Mouse (Mus musculus): ENCODE measurements around the gene Sergef. TPM values are rescaled to one million over a fixed set of nuclear protein-coding genes. Genes with fewer than 3 reads are reported as not detected.

The Sergef gene
- polyA plus RNA-seq, 1 experiment from 2014 or later: 12.7 TPM

DNA sequence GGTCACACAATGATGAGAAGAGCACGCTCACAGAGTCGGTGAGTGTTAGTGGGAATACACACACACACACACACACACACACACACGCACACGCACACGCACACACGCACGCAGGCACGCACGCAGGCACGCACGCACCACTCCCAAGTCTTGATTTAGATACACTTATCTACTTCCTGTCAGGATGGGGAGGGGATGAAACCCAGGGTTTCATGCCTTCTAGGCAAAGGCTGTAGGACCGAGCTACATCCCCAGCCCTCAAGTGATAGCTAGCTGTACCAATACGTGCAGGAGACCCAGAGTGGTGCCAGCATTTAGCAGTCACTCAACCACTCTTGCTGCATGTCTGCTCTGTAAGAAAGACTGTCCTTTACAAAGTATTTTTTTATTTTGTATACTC, 137.0 kb downstream of the Sergef start:
- H3K4me1 ChIP-seq: peaks cover 13% of the 10 kb centered on the region
- no peak for DNase-seq (ENCODE audit: low spot score)
- no peaks in the 10 kb centered on the region for H3K27me3 ChIP-seq (replicated peaks; ENCODE audit: low read depth, poor library complexity, severe bottlenecking)
- H3K9me3 ChIP-seq: no peaks in the 10 kb centered on the region
- no peaks in the 10 kb centered on the region for H3K36me3 ChIP-seq (replicated peaks)
- 87% methylated on average over 13 of the region's 13 CpGs for WGBS
- no peak overlapping the region for H3K27ac ChIP-seq (replicated peaks)
- H3K4me3 ChIP-seq: no peak overlapping the region

DNA sequence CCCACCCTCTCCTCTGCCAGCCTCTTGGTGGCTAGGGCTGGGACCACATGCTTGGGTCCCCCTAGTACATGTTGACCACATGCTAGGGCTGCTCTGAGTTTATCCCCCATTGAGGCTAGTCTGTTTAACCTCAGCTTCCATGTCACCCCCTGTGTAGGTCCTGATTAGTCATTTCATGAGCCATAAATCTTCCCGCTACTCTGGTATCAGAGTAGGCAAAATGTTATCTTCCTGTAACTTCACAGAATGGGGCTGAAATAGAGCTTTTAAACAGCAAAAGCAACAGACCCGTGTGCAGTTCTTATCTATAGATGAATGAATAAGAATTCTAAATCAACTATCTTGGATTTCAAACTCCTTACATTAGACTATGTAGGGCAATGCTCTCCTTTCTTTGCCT, 138.1 kb downstream of the Sergef start:
- no peak for DNase-seq (ENCODE audit: low spot score)
- H3K27ac ChIP-seq (replicated peaks): no peak overlapping the region
- no peak overlapping the region for H3K4me3 ChIP-seq
- H3K36me3 ChIP-seq (replicated peaks): no peaks in the 10 kb centered on the region
- H3K9me3 ChIP-seq: no peaks in the 10 kb centered on the region
- peaks cover 13% of the 10 kb centered on the region for H3K4me1 ChIP-seq
- 96% methylated on average over 2 of the region's 2 CpGs for WGBS
- no peaks in the 10 kb centered on the region for H3K27me3 ChIP-seq (replicated peaks; ENCODE audit: low read depth, poor library complexity, severe bottlenecking)

DNA sequence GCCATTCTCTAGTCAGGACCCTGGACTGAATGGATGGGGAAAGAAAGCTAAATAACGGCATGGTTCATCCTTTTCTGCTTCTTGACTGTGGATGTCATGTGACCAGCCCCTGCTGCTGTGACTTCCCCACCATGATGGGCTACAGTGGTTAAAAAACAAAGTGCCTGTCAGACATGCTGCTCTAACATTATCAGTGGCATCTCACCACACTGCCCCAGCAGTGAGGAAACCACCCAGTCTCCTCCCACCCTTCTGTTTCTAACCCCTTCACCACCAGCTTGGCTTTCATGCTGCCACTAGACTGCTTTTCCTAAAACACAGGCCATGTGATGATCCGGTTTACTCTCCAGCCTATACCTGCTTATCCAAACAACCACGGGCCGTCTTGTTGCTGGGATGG, 140.0 kb downstream of the Sergef start:
- WGBS: 94% methylated on average over 4 of the region's 4 CpGs
- no peak overlapping the region for H3K27ac ChIP-seq (replicated peaks)
- no peak for DNase-seq (ENCODE audit: low spot score)
- no peaks in the 10 kb centered on the region for H3K9me3 ChIP-seq
- H3K36me3 ChIP-seq (replicated peaks): no peaks in the 10 kb centered on the region
- H3K4me1 ChIP-seq: peaks cover 21% of the 10 kb centered on the region
- H3K27me3 ChIP-seq (replicated peaks; ENCODE audit: low read depth, poor library complexity, severe bottlenecking): no peaks in the 10 kb centered on the region
- H3K4me3 ChIP-seq: no peak overlapping the region

DNA sequence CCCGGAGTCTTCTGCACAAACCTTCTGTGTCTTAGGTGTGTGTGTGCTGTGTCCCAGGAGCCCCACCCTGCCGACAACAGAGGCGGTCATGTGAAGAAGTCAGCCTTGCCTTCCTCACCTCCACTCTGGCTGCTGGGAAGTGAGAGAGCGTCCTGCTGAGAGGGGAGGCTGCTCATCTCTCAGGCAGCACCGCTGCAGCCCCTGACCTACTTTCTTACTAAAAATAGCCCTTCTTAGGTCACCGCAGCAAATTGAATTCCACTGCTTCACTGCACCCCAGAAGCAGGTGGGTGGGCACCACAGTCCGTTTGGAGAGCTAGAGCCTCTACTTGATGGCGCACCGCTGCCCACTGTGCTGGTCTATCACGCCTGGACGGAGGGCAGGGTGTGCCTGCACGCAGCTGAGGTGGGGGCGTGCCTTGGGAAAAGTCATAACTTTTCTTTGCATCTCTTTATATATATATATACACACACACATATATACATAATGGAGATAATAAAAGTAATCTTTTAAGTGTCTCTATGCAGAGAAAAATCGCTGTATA, 147.4 kb downstream of the Sergef start:
- Histone ChIP-seq H3K36me3 (replicated peaks) (no peaks in the 10 kb centered on the region), H3K4me1 (peaks cover 8% of the 10 kb centered on the region; the same call in 1 of the 2 replicates), H3K4me3 (no peak overlapping the region), H3K27me3 (replicated peaks; ENCODE audit: low read depth, poor library complexity, severe bottlenecking) (no peaks in the 10 kb centered on the region), H3K9me3 (no peaks in the 10 kb centered on the region), H3K27ac (replicated peaks) (no peak overlapping the region)
- 68% methylated on average over 14 of the region's 14 CpGs for WGBS
- no peak for DNase-seq (ENCODE audit: low spot score)

DNA sequence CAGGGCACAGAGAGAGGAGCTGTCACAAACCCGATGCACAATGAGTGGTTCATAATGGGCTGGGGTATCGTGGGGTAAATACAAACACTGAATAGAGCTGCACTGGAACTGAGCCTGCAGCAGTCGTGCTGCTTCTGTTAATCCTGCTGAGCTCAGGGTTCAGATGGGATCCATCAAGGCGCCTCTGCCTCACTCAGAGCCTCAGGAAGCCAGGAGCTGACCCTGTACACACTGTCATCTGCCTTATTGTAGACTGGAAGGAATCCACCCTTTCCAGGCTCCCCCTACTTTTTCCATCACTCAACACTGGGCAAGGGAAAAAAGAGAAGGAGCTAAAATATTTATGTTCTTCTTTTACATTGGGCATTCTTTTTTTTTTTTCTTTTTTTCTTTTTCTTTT, 152.3 kb downstream of the Sergef start:
- H3K9me3 ChIP-seq: no peaks in the 10 kb centered on the region
- 53% methylated on average over 4 of the region's 4 CpGs for WGBS
- DNase-seq (ENCODE audit: low spot score): no peak
- H3K36me3 ChIP-seq (replicated peaks): no peaks in the 10 kb centered on the region
- H3K4me3 ChIP-seq: no peak overlapping the region
- peaks cover 10% of the 10 kb centered on the region for H3K4me1 ChIP-seq
- H3K27ac ChIP-seq (replicated peaks): no peak overlapping the region
- H3K27me3 ChIP-seq (replicated peaks; ENCODE audit: low read depth, poor library complexity, severe bottlenecking): no peaks in the 10 kb centered on the region

DNA sequence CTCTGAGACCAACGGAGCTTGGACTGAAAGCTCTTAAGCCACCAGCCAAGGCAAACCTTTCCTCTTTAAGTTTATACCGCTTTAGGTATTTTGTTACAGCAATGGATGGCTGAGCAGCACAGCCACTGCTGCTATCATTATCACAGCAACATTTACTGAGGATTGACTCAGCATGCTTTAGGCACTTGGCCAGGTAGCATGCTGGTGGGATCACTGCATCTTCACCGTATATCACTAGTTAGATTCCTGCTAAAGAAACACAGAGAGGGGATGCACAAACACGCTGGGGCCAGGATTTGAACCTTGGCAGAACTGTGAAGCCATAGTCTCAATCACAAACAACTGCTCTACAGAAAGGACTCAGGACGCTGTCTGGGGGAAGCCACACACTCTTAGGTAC, 152.8 kb downstream of the Sergef start:
- 89% methylated on average over 5 of the region's 5 CpGs for WGBS
- Histone ChIP-seq H3K27me3 (replicated peaks; ENCODE audit: low read depth, poor library complexity, severe bottlenecking) (no peaks in the 10 kb centered on the region), H3K4me3 (no peak overlapping the region), H3K4me1 (peaks cover 16% of the 10 kb centered on the region), H3K9me3 (no peaks in the 10 kb centered on the region), H3K36me3 (replicated peaks) (no peaks in the 10 kb centered on the region), H3K27ac (replicated peaks) (no peak overlapping the region)
- DNase-seq (ENCODE audit: low spot score): no peak

DNA sequence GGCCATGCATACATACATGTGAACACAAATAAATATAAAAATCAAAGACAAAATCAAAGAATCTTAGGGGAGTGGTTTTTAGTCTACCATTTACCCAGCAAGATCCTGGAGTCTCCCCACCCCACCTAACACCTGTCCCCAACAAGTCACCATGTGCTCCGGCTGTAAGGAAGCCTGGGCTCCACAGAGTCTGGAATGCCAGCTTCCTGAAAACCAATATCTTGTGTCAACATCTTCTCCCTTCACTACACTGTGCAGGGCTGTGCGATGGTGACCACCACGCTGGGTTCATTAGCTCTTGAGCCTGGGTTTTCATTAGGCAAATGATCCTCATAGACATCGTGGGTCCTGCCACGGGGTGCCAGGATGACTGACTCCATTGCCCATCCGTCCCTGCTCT, 155.4 kb downstream of the Sergef start:
- DNase-seq (ENCODE audit: low spot score): no peak
- WGBS: 78% methylated on average over 6 of the region's 6 CpGs
- no peak overlapping the region for H3K4me3 ChIP-seq
- H3K4me1 ChIP-seq: peaks cover 17% of the 10 kb centered on the region
- H3K27ac ChIP-seq (replicated peaks): no peak overlapping the region
- no peaks in the 10 kb centered on the region for H3K9me3 ChIP-seq
- no peaks in the 10 kb centered on the region for H3K27me3 ChIP-seq (replicated peaks; ENCODE audit: low read depth, poor library complexity, severe bottlenecking)
- no peaks in the 10 kb centered on the region for H3K36me3 ChIP-seq (replicated peaks)

DNA sequence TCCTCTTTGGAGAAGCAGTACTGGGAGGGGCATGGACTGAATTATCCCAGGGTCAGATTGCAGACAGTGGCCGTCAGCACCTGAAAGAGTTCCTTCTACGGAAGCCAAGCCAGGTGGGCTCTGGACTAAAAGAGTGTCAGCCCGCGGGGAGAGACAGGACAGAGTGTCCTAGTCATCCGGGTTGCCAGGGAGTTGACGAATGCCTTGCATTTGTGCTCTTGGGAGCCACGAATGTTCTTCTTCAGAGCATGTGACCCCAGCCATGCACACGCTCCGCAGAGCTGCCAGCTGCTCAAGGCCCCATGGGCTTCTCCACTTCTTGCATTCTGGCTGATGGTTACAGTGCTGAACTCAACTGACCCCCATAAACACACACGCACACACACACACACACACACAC, 156.6 kb downstream of the Sergef start:
- WGBS: 83% methylated on average over 10 of the region's 10 CpGs
- H3K36me3 ChIP-seq (replicated peaks): no peaks in the 10 kb centered on the region
- H3K27me3 ChIP-seq (replicated peaks; ENCODE audit: low read depth, poor library complexity, severe bottlenecking): no peaks in the 10 kb centered on the region
- DNase-seq (ENCODE audit: low spot score): no peak
- no peak overlapping the region for H3K4me3 ChIP-seq
- H3K9me3 ChIP-seq: no peaks in the 10 kb centered on the region
- peaks cover 17% of the 10 kb centered on the region for H3K4me1 ChIP-seq
- H3K27ac ChIP-seq (replicated peaks): 0 out of 2 replicates have a peak overlapping the region, but pooled peaks have one; percentile 19

DNA sequence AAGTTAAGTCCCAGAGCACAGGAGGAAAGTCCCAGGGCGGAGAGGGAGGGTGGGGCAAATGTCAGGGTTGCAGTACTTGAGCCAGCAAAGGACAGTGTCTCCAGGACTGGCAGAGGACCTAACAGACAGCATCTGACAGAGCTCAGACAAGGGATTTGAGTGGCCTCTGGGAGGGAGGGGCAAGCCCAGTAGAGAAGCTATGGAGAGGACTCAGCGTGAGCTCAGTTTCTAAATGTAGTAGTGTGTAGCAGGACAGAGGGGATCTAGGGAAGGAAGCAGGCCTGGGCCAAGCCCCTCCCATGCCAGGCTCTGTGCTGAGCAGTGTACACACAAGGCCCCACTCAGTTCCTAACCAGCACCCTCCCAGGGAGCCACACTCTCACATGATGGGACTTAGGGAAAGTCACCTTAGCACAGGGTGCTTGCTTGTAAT, 157.5 kb downstream of the Sergef start:
- Histone ChIP-seq H3K36me3 (replicated peaks) (no peaks in the 10 kb centered on the region), H3K4me3 (no peak overlapping the region), H3K27ac (replicated peaks) (0 out of 2 replicates have a peak overlapping the region, but pooled peaks have one; percentile 2), H3K27me3 (replicated peaks; ENCODE audit: low read depth, poor library complexity, severe bottlenecking) (no peaks in the 10 kb centered on the region), H3K9me3 (no peaks in the 10 kb centered on the region), H3K4me1 (peaks cover 17% of the 10 kb centered on the region)
- no peak for DNase-seq (ENCODE audit: low spot score)
- 62% methylated on average over 2 of the region's 2 CpGs for WGBS

DNA sequence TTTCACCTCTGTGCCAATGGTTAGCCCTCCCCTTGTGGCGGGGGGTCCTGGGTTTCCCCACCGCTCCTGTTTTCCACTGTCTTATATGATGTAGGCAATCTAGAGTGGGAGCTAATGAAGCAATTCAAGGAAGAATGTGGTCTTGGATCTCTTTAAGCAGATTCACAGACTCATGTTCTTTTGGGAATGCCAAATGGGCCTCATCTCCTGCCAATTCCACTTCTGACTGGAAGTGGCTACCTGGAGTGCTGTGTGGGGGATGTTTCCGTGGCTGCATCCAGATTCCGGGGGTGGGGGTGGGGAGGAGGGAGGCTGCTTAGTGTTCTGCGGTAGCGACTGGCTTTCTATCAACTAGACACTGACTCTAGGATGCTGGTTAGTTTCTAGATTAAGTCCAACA, 159.8 kb downstream of the Sergef start:
- H3K27me3 ChIP-seq (replicated peaks; ENCODE audit: low read depth, poor library complexity, severe bottlenecking): no peaks in the 10 kb centered on the region
- no peak overlapping the region for H3K27ac ChIP-seq (replicated peaks)
- peaks cover 17% of the 10 kb centered on the region for H3K4me1 ChIP-seq
- H3K36me3 ChIP-seq (replicated peaks): no peaks in the 10 kb centered on the region
- 72% methylated on average over 6 of the region's 6 CpGs for WGBS
- no peak for DNase-seq (ENCODE audit: low spot score)
- H3K9me3 ChIP-seq: no peaks in the 10 kb centered on the region
- H3K4me3 ChIP-seq: no peak overlapping the region

DNA sequence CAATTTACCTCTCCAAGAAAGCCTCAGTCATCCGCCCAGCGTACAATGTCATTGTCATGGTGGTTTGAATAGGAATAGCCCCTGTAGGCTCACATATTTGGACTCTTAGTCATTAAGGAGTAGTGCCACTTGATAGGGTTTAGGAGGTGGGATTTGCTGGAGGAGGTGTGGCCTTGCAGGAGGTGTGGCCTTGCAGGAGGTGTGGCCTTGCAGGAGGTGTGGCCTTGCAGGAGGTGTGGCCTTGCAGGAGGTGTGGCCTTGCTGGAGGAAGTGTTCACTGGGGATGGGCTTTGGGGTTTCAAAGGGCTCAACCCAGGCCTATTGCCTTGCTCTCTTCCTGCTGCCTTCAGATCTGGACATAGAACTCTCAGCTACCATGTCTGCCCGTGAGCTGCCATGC, 162.2 kb downstream of the Sergef start:
- no peak for DNase-seq (ENCODE audit: low spot score)
- 87% methylated on average over 3 of the region's 3 CpGs for WGBS
- H3K4me3 ChIP-seq: no peak overlapping the region
- no peaks in the 10 kb centered on the region for H3K36me3 ChIP-seq (replicated peaks)
- no peaks in the 10 kb centered on the region for H3K27me3 ChIP-seq (replicated peaks; ENCODE audit: low read depth, poor library complexity, severe bottlenecking)
- H3K4me1 ChIP-seq: peaks cover 15% of the 10 kb centered on the region
- H3K27ac ChIP-seq (replicated peaks): no peak overlapping the region
- no peaks in the 10 kb centered on the region for H3K9me3 ChIP-seq

DNA sequence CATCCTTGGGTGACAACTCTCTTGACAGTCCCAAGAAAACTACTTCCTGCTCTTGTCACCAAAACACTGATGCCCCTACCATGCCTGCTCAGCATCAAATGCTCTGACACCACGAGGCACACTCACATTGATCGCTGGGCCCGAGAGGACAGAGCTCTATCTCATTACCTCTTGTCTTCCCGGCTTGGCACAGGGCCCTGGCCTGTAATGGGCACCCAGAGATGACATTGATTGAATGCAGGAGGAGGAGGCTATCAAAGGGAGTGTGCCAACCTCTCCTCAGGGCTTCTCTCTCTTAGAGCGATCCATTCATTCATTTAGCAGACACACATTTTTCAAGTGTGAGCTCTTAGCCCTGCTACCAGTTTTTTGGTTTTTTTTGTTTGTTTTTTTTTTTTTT, 164.1 kb downstream of the Sergef start:
- Histone ChIP-seq H3K27me3 (replicated peaks; ENCODE audit: low read depth, poor library complexity, severe bottlenecking) (no peaks in the 10 kb centered on the region), H3K4me3 (no peak overlapping the region), H3K4me1 (peaks cover 6% of the 10 kb centered on the region; the same call in 1 of the 2 replicates), H3K36me3 (replicated peaks) (no peaks in the 10 kb centered on the region), H3K9me3 (no peaks in the 10 kb centered on the region), H3K27ac (replicated peaks) (no peak overlapping the region)
- 89% methylated on average over 5 of the region's 5 CpGs for WGBS
- DNase-seq (ENCODE audit: low spot score): no peak

DNA sequence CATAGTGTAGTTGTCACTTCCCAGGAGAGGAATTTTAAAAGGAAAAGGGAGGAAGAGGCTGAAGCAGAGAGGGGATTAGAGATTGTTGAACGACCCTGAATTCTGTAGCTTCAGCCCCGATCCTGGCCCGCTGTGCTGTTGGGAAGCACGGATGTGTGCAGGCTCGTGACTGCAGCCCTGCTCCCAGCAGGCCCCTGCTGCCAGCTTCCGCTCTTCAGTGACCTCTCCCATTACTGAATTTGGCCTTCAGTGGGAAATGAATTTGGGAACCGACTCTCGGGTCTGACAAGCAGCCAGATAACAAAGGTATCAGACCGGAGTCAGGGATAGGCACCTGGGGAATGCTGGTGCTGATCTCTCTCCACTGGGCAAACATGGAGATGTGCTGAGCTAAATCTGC, 166.5 kb downstream of the Sergef start:
- H3K4me3 ChIP-seq: no peak overlapping the region
- no peaks in the 10 kb centered on the region for H3K9me3 ChIP-seq
- no peak overlapping the region; the same call in 1 of the 2 replicates for H3K27ac ChIP-seq (replicated peaks)
- 31% methylated on average over 9 of the region's 9 CpGs for WGBS
- DNase-seq (ENCODE audit: low spot score): no peak
- H3K27me3 ChIP-seq (replicated peaks; ENCODE audit: low read depth, poor library complexity, severe bottlenecking): no peaks in the 10 kb centered on the region
- peaks cover 6% of the 10 kb centered on the region; the same call in 1 of the 2 replicates for H3K4me1 ChIP-seq
- no peaks in the 10 kb centered on the region for H3K36me3 ChIP-seq (replicated peaks)
